ENCODE assay signal across 24 mouse cellular contexts in genomic region chr11:119960671-119961070, GRCm38 (mm10).
"Had no signal": no experiment of that assay in that cellular context is flagged by ENCODE, and none has a peak within 500 bp of the region (broad histone marks: within the 10 kb centered on the region; RNA-seq: fewer than 3 reads in every experiment).

No protein-coding gene starts in this region.

- H3K9ac ChIP-seq: limb, embryonic 13.5 days; liver, embryonic 12.5 days; liver, embryonic 15.5 days; lung, embryonic 15.5 days; midbrain, embryonic 12.5 days; midbrain, embryonic 15.5 days; neural tube, embryonic 12.5 days; neural tube, embryonic 15.5 days; stomach, embryonic 15.5 days had no signal

- H3K9me3 ChIP-seq: limb, embryonic 10.5 days; limb, embryonic 13.5 days; liver, embryonic 12.5 days; liver, embryonic 15.5 days; lung, embryonic 15.5 days; midbrain, embryonic 12.5 days; midbrain, embryonic 15.5 days; neural tube, embryonic 12.5 days; neural tube, embryonic 15.5 days; stomach, embryonic 15.5 days had no signal

- H3K4me2 ChIP-seq: limb, embryonic 13.5 days; liver, embryonic 12.5 days; liver, embryonic 15.5 days; lung, embryonic 15.5 days; midbrain, embryonic 12.5 days; midbrain, embryonic 15.5 days; neural tube, embryonic 12.5 days; neural tube, embryonic 15.5 days; stomach, embryonic 15.5 days had no signal

- ATAC-seq: liver, embryonic 12.5 days; midbrain, embryonic 15.5 days had no signal

- H3K4me1 ChIP-seq: neural tube, embryonic 15.5 days had no signal

- H3K27ac ChIP-seq: limb, embryonic 10.5 days; limb, embryonic 13.5 days; liver, embryonic 12.5 days; liver, embryonic 15.5 days; lung, embryonic 15.5 days; midbrain, embryonic 12.5 days; midbrain, embryonic 15.5 days; neural tube, embryonic 12.5 days; neural tube, embryonic 15.5 days; stomach, embryonic 15.5 days had no signal

- H3K27me3 ChIP-seq: limb, embryonic 13.5 days; liver, embryonic 12.5 days; liver, embryonic 15.5 days; lung, embryonic 15.5 days; midbrain, embryonic 12.5 days; midbrain, embryonic 15.5 days; neural tube, embryonic 12.5 days; neural tube, embryonic 15.5 days; stomach, embryonic 15.5 days had no signal

- H3K4me3 ChIP-seq: limb, embryonic 10.5 days; limb, embryonic 13.5 days; liver, embryonic 12.5 days; liver, embryonic 15.5 days; lung, embryonic 15.5 days; midbrain, embryonic 12.5 days; midbrain, embryonic 15.5 days; neural tube, embryonic 12.5 days; neural tube, embryonic 15.5 days; stomach, embryonic 15.5 days had no signal

- DNase-seq: kidney, adult 18-20 months; kidney, adult 9 months; kidney, postnatal 14 days; kidney, postnatal 4 days; layer of hippocampus, adult 9-11 months; layer of hippocampus, postnatal 36 days; liver; lung, adult 18-20 months; lung, postnatal 10 days; lung, postnatal 36 days; retina, postnatal 1 day; right cerebral cortex, postnatal 25 days; spleen, adult 18-20 months; thymus, postnatal 25 days had no signal

- H3K36me3 ChIP-seq: midbrain, embryonic 12.5 days; midbrain, embryonic 15.5 days; neural tube, embryonic 12.5 days; neural tube, embryonic 15.5 days had no signal
